Mouse (Mus musculus) forelimb bud, embryonic 11.5 days (tissue): ENCODE results near the gene Ephb2.

Experiments used
- DNase-seq: peaks from one replicate; pipeline ENCODE4 v3.0.0-alpha.2; 2012; ENCODE audit warnings: low read depth, low spot score

Ephb2 gene

DNA sequence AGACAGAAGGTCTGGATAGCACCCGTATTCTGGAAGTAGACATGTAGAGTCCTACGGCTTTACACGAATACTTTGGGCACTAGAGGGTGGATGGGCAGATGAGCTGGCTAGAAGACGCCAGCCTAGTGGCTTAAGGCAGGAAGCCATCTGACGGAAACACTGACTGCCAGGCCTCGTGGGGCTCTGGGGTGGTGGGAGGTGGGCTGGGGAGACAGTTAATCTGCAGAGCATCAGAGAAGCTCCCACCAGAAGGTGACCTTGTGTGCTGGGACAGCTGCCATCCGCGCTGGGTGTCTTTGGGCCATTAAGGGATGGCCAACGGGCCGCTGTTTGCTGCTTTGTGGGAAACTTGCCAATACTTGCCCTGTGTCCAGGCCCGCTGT is 183.3 kb downstream of the Ephb2 start:
- no peak for DNase-seq

DNA sequence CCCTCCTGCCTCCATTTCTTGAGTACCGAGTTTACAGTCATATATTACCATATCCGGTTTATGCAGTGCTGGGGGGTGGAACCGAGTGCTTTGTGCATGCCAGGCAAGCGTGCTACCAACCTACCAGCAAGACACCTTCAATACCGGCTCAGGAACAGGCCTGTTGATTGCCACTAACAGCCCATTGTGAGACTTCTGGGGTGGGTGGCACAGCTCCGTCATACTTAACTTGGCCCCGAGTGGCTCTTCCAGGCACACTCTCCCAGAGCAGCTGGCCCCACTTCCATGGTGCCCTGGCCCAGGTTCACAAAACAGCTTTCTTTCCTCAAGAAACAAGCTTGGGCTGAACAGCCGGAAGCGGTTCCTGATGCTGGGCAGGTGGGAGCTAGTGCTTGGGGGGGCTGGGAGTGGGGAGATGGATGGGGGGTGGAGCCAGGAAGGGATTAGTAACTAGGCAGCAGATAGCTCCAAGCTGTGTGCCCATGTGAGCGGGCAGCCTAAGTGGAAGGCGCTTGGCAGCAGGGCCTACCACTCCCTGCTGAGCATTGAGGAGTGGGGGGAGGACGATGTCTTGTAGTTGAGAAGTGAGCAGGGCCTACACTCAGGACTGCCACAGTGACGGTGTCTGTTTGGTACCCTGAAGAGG is 183.8 kb downstream of the Ephb2 start:
- DNase-seq = no peak

DNA sequence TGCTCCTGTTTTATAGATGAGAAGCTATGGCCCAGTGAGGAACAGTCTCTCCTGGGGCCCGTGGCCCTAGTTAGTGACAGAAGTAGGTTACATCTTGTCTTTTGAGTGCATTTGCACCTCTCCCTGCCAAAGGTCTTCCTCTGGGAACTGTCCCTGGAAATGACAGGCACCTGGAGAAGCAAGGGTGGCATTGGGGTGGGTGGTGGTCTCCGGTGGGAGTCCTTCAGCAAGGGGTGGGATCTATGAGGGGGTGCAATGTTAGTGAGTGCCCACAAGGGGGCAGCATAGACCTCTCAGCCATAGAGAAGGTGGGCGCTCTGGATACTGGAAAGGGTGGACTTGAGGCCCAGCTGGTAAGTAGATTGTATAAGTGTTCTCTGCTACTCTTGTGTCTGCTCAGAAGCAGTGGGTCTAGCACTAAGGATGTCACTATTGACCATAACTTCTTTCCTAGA is 184.4 kb downstream of the Ephb2 start:
- peak; percentile 73 for DNase-seq

GRCm38 (mm10) chr4:136650261-136650660 is 185.5 kb downstream of the Ephb2 start:
- DNase-seq = no peak

- no peak for DNase-seq
Observed at GRCm38 (mm10) chr4:136649480-136650196, 186.2 kb downstream of the Ephb2 start.

GRCm38 (mm10) chr4:136648922-136649479 is 186.8 kb downstream of the Ephb2 start:
- peak; percentile 73 for DNase-seq

DNA sequence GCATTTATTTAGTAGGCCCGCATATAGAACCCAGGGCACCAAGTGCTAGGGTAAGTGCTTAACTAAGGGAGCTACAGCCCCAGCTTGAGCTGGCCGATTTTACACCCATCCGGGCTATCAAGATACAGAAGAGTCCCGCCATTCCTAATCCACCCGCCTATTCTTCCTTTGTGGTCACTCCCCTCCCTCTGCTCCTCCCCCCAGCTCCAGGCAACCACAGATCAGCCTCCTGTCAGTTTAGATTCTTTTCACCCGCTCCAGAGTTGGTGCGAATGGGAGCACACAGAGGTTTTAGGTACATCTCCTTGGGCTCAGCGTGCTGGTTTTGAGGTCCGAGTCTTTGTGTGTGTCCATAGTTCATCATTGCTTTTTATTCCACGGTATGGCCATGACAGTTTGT is 196.9 kb downstream of the Ephb2 start:
- no peak for DNase-seq

GRCm38 (mm10) chr4:136638230-136638750 is 197.5 kb downstream of the Ephb2 start:
- no peak for DNase-seq

GRCm38 (mm10) chr4:136637563-136638229 is 198.1 kb downstream of the Ephb2 start:
- DNase-seq = peak; percentile 46

GRCm38 (mm10) chr4:136636983-136637562 is 198.7 kb downstream of the Ephb2 start:
- DNase-seq = no peak

GRCm38 (mm10) chr4:136636511-136636910 is 199.3 kb downstream of the Ephb2 start:
- DNase-seq = no peak

- no peak for DNase-seq
Observed at GRCm38 (mm10) chr4:136635995-136636394, 199.8 kb downstream of the Ephb2 start.

GRCm38 (mm10) chr4:136631237-136631994 is 204.4 kb downstream of the Ephb2 start:
- no peak for DNase-seq

GRCm38 (mm10) chr4:136626590-136626989 is 209.2 kb downstream of the Ephb2 start:
- DNase-seq = no peak

- no peak for DNase-seq
Observed at GRCm38 (mm10) chr4:136622388-136622787, 213.4 kb downstream of the Ephb2 start, which contains the start of gene Lactbl1. Lactbl1 (plus strand) TSS chr4:136622621.

DNA sequence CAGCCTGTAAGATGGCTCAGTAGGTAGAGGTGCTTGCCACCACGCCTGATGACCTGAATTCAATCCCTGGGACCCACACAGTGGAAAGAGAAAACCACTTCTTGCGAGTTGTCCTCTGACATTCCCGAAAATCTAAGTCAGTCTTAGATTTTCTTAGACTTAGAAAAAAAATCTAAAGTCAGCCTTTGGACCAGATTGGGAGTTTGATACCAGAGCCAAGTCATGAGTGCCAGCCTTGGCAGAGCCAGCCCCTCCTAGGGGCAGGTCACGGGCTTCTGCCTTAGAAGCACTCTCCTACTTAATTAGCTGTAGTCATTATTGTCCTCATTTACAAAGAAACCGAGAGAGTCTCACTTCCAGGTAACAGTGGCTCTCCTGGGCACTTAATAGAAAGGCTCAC is 213.8 kb downstream of the Ephb2 start:
- DNase-seq = no peak

DNA sequence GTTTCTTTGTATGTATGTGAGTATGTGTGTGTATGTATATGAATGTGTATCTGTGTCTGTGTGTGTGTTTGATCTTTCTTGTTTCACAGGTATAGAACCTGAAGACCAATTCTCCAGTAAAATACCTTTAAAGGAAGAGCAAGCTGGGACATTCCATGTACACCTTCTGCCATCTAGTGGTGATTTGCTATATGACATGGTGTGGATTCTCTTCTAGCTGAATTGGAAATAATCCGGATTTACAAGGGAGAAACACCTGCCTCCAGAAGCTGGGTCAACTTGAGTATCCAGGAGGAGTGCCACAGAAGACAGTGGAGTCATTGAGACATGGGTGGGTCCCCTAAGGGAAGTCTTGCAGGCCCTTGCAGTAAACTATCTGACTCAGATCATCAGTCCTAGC is 214.5 kb downstream of the Ephb2 start:
- peak; percentile 79 for DNase-seq

DNA sequence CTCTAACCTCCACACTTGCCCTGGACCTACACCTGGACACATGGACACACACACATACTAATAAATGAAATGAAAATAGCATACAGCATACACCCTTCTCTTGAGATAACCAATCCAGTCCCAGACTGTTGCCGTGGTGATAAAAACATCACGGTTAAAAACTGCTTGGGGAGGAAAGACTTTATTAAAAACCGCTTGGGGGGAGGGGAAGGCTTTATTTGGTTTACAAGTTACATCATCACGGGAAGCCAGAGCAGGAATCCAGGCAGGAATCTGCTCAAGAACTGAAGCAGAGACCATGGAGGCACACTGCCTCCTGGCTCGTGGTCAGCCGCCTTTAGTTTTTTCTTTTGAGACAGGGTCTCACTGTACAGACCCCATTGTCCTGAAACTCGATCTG is 222.1 kb downstream of the Ephb2 start:
- DNase-seq = peak; percentile 48

GRCm38 (mm10) chr4:136610387-136610856 is 225.4 kb downstream of the Ephb2 start, which contains the start of gene Tex46:
Tex46 (plus strand) TSS chr4:136610437.
- no peak for DNase-seq

GRCm38 (mm10) chr4:136605756-136606485 is 229.9 kb downstream of the Ephb2 start:
- no peak for DNase-seq
